Mouse (Mus musculus) activated CD4-positive, CD25-positive, alpha-beta regulatory T cell (primary cell): Measurements from ENCODE around the gene Ear1. TPM values are rescaled to one million over a fixed set of nuclear protein-coding genes. Genes with fewer than 3 reads are reported as not detected.

Source experiments
- polyA plus RNA-seq, 2 experiments: library from polyadenylated mRNA; unstranded; fragments of 100-300 nt; shearing (Covaris generic); gene quantifications; one replicate each; pipeline ENCODE4 v1.2.1; 2017

The Ear1 gene
- polyA plus RNA-seq: 1 to 10 TPM in 1 of 2 experiments, under 1 TPM in 1; 0.27 to 3.4 TPM

GRCm38 (mm10) chr14:43875417-43875816, at the start of gene Ear1:
Gene Ear1 (minus strand): TSS chr14:43875517.

GRCm38 (mm10) chr14:43924688-43925403, 49.5 kb upstream of the Ear1 start, which contains the start of gene Gm8113:
Gene Gm8113 (plus strand): TSS chr14:43925390.

GRCm38 (mm10) chr14:43923459-43923858, 48.1 kb upstream of the Ear1 start, which contains the start of gene Ear10:
Gene Ear10 (minus strand): TSS chr14:43923559.

GRCm38 (mm10) chr14:43784645-43785044, 90.7 kb downstream of the Ear1 start, which contains the start of gene Gm8180:
Gene Gm8180 (minus strand): TSS chr14:43784745.

Other genes with a start within 250 kb of the Ear1 start
- not detected for gene Gm8165, start 198.3 kb downstream of the Ear1 start, polyA plus RNA-seq
- under 1 TPM; 0.63 to 0.66 TPM for gene Gm7324, start 177.7 kb downstream of the Ear1 start, polyA plus RNA-seq
- gene Gm16506, start 148.0 kb downstream of the Ear1 start, polyA plus RNA-seq: not detected
- gene Gm6526, start 127.7 kb downstream of the Ear1 start, polyA plus RNA-seq: under 1 TPM in 1 of 2 experiments, not detected in 1; 0.16 TPM
- gene Gm8180, start 90.8 kb downstream of the Ear1 start, polyA plus RNA-seq: not detected
- gene Ear10, start 48.0 kb upstream of the Ear1 start, polyA plus RNA-seq: not detected
- gene Gm8113, start 49.9 kb upstream of the Ear1 start, polyA plus RNA-seq: under 1 TPM; 0.08 to 0.58 TPM
- not detected for gene Ang5, start 81.6 kb upstream of the Ear1 start, polyA plus RNA-seq
- gene Ang6, start 126.8 kb upstream of the Ear1 start, polyA plus RNA-seq: not detected
- 10 to 100 TPM in 1 of 2 experiments, 1 to 10 TPM in 1; 1.6 to 19.2 TPM for gene Ear2, start 227.1 kb upstream of the Ear1 start, polyA plus RNA-seq
- not detected for gene Gm3327, start 248.3 kb upstream of the Ear1 start, polyA plus RNA-seq